Mouse (Mus musculus): ENCODE measurements around the gene Miip.
"Not testable (repeated sequence)": the region's sequence is repeated elsewhere in the genome, so short reads cannot be mapped to it uniquely, and the experiment has no call there.

The Miip gene

GRCm38 (mm10) chr4:147875852-147876575, 7.4 kb upstream of the Miip start:
- intact Hi-C loops (cut with DNase I): no loop called here

- intact Hi-C loops (cut with DNase I): loop anchor here (5.0 kb wide), 1 partner anchor 52 kb away; no protein-coding TSS in a partner anchor
These were observed 622 bp upstream of the Miip start for GRCm38 (mm10) chr4:147869238-147869637.

- intact Hi-C loops (cut with DNase I): loop anchor here (5.0 kb wide), 1 partner anchor 51 kb away; no protein-coding TSS in a partner anchor
These were observed 810 bp downstream of the Miip start for GRCm38 (mm10) chr4:147867563-147868449.

- intact Hi-C loops (cut with DNase I): loop anchor here (5.0 kb wide), 1 partner anchor 49 kb away; no protein-coding TSS in a partner anchor
These were observed 1.8 kb downstream of the Miip start for GRCm38 (mm10) chr4:147866793-147867192.

GRCm38 (mm10) chr4:147866056-147866455, 2.6 kb downstream of the Miip start:
- intact Hi-C loops (cut with DNase I): loop anchor here (5.0 kb wide), 1 partner anchor 49 kb away; no protein-coding TSS in a partner anchor

GRCm38 (mm10) chr4:147865651-147866050, 3.0 kb downstream of the Miip start:
- intact Hi-C loops (cut with DNase I): loop anchor here (5.0 kb wide), 1 partner anchor 48 kb away; no protein-coding TSS in a partner anchor

GRCm38 (mm10) chr4:147862051-147862450, 6.6 kb downstream of the Miip start:
- intact Hi-C loops (cut with DNase I): no loop called here

- intact Hi-C loops (cut with DNase I): no loop called here
These were observed 17.8 kb downstream of the Miip start for GRCm38 (mm10) chr4:147850776-147851175.

- intact Hi-C loops (cut with DNase I): no loop called here
These were observed 20.0 kb downstream of the Miip start for GRCm38 (mm10) chr4:147848584-147848991.

GRCm38 (mm10) chr4:147847614-147848583, 20.7 kb downstream of the Miip start, which contains the start of gene Zfp933:
Gene Zfp933 (minus strand): TSS chr4:147848366.
- intact Hi-C loops (cut with DNase I): no loop called here

GRCm38 (mm10) chr4:147842871-147843270, 25.7 kb downstream of the Miip start:
- intact Hi-C loops (cut with DNase I): no loop called here

GRCm38 (mm10) chr4:147839282-147839681, 29.3 kb downstream of the Miip start:
- intact Hi-C loops (cut with DNase I): not testable (repeated sequence)

- intact Hi-C loops (cut with DNase I): no loop called here
These were observed 44.2 kb downstream of the Miip start for GRCm38 (mm10) chr4:147824389-147824788.

GRCm38 (mm10) chr4:147821414-147821813, 47.2 kb downstream of the Miip start:
- intact Hi-C loops (cut with DNase I): not testable (repeated sequence)

GRCm38 (mm10) chr4:147819659-147820058, 49.0 kb downstream of the Miip start:
- intact Hi-C loops (cut with DNase I): loop anchor here (5.0 kb wide), 2 partner anchors 48 to 297 kb away; partner anchors contain the start of genes Fv1 and Miip

GRCm38 (mm10) chr4:147814592-147815167, 53.9 kb downstream of the Miip start:
- intact Hi-C loops (cut with DNase I): loop anchor here (5.0 kb wide), 2 partner anchors 53 to 292 kb away; partner anchors contain the start of genes Fv1 and Miip

- intact Hi-C loops (cut with DNase I): no loop called here
These were observed 55.3 kb downstream of the Miip start for GRCm38 (mm10) chr4:147813249-147813765.
